Mouse (Mus musculus) hindbrain, postnatal 0 days (tissue): ENCODE results near the gene Ldlrad3. TPM values are rescaled to one million over a fixed set of nuclear protein-coding genes. Genes with fewer than 3 reads are reported as not detected.

ENCODE experiments used
- ATAC-seq: fragments of 200-750 bp; cut with Nextera tagmentation; 2 replicates; pipeline ENCODE4 v1.8.0; 2017; ENCODE audit warnings: mild to moderate bottlenecking, moderate TSS enrichment, moderate library complexity
- DNase-seq: peaks from one replicate; pipeline ENCODE4 v3.0.0-alpha.2; 2015; ENCODE audit warnings: low spot score
- H3K27ac ChIP-seq: fragments of 300-500 bp; sonication (generic); 2 replicates; pipeline ENCODE4 v1.5.1; 2014; ENCODE audit warnings: mild to moderate bottlenecking
- H3K27me3 ChIP-seq: fragments of 300-500 bp; sonication (generic); 2 replicates; pipeline ENCODE4 v1.6.1; 2014; ENCODE audit warnings: low read length, mixed read lengths; ENCODE audit not compliant: insufficient read depth
- H3K36me3 ChIP-seq: fragments of 300-500 bp; sonication (generic); 2 replicates; pipeline ENCODE4 v1.6.1; 2014; ENCODE audit warnings: low read length, mixed read lengths; ENCODE audit not compliant: insufficient read depth
- H3K4me1 ChIP-seq: fragments of 300-500 bp; sonication (generic); 2 replicates; pipeline ENCODE4 v1.6.1; 2014; ENCODE audit warnings: antibody characterized with exemption, low read length, mixed read lengths; ENCODE audit not compliant: insufficient read depth
- H3K4me2 ChIP-seq: fragments of 300-500 bp; sonication (generic); 2 replicates; pipeline ENCODE4 v1.6.1; 2014; ENCODE audit warnings: low read depth, mild to moderate bottlenecking, low read length, moderate library complexity, mixed read lengths
- H3K4me3 ChIP-seq: fragments of 300-500 bp; sonication (generic); 2 replicates; pipeline ENCODE4 v1.5.1; 2014; ENCODE audit warnings: low read length
- H3K9ac ChIP-seq: fragments of 300-500 bp; sonication (generic); replicated peaks from 2 replicates; pipeline ENCODE4 v1.6.1; 2014; ENCODE audit warnings: mild to moderate bottlenecking, low read length, moderate library complexity, mixed read lengths
- H3K9me3 ChIP-seq: fragments of 300-500 bp; sonication (generic); 2 replicates; pipeline ENCODE4 v1.6.1; 2016; ENCODE audit warnings: low read length, mixed read lengths
- CTCF ChIP-seq: IDR thresholded peaks from 2 replicates; pipeline ENCODE4 v1.5.1; 2016; ENCODE audit warnings: antibody characterized with exemption, control low read depth, low read depth
- WGBS: fragments of 180-500 bp; shearing (Covaris S2); extraction: QIAGEN DNeasy Blood & Tissue Kit; methylation state at CpG from one replicate; pipeline ENCODE4 v1.1.7; 2014; 5-methylcytosine and 5-hydroxymethylcytosine counted together
- polyA plus RNA-seq: library from polyadenylated mRNA; unstranded; fragments of >200 nt; fragmentation: Nextera tagmentation; extraction: Ambion mirVana; gene quantifications from 2 replicates; pipeline ENCODE4 v1.2.1, GENCODE M21; 2015
- total RNA-seq: library from RNA; depleted of rRNA; stranded (reverse); fragments of >200 nt; gene quantifications from 2 replicates; pipeline ENCODE4 v1.2.3, GENCODE M21; 2014

Ldlrad3 gene
- total and polyA plus RNA-seq, 2 experiments from 2014 or later: 21.6 to 32.4 TPM

GRCm38 (mm10) chr2:102061921-102062320, 124.3 kb downstream of the Ldlrad3 start:
- Histone ChIP-seq H3K27me3 (no peaks in the 10 kb centered on the region), H3K4me2 (no peak overlapping the region), H3K9me3 (no peaks in the 10 kb centered on the region), H3K4me3 (no peak overlapping the region), H3K27ac (no peak overlapping the region), H3K4me1 (no peaks in the 10 kb centered on the region), H3K9ac (no peak overlapping the region), H3K36me3 (no peaks in the 10 kb centered on the region)
- ATAC-seq: no peak
- no peak for DNase-seq
- WGBS: 71% methylated on average over 8 of the region's 8 CpGs
- no peak for TF ChIP-seq CTCF

GRCm38 (mm10) chr2:102057746-102058145, 128.4 kb downstream of the Ldlrad3 start:
- Histone ChIP-seq H3K36me3 (no peaks in the 10 kb centered on the region), H3K9ac (no peak overlapping the region), H3K4me2 (no peak overlapping the region), H3K9me3 (no peaks in the 10 kb centered on the region), H3K4me3 (no peak overlapping the region), H3K4me1 (peaks cover 6% of the 10 kb centered on the region; the same call in 1 of the 2 replicates), H3K27me3 (no peaks in the 10 kb centered on the region), H3K27ac (no peak overlapping the region; the same call in 1 of the 2 replicates)
- no peak for TF ChIP-seq CTCF
- ATAC-seq (no peak), DNase-seq (no peak)
- 70% methylated on average over 12 of the region's 12 CpGs for WGBS

GRCm38 (mm10) chr2:102057029-102057685, 129.0 kb downstream of the Ldlrad3 start:
- 58% methylated on average over 9 of the region's 9 CpGs for WGBS

GRCm38 (mm10) chr2:102056144-102056543, 130.0 kb downstream of the Ldlrad3 start:
- ATAC-seq (no peak), DNase-seq (no peak)
- no peak for TF ChIP-seq CTCF
- Histone ChIP-seq H3K9me3 (no peaks in the 10 kb centered on the region), H3K4me2 (no peak overlapping the region), H3K4me1 (peaks cover 9% of the 10 kb centered on the region; the same call in 1 of the 2 replicates), H3K4me3 (no peak overlapping the region), H3K36me3 (no peaks in the 10 kb centered on the region), H3K9ac (no peak overlapping the region), H3K27me3 (no peaks in the 10 kb centered on the region), H3K27ac (no peak overlapping the region)
- WGBS: 75% methylated on average over 8 of the region's 8 CpGs

More at GRCm38 (mm10) chr2:102057029-102057685, 129.0 kb downstream of the Ldlrad3 start:
- Histone ChIP-seq H3K27me3 (no peaks in the 10 kb centered on the region), H3K4me3 (no peak overlapping the region), H3K27ac (no peak overlapping the region; the same call in 1 of the 2 replicates), H3K4me2 (no peak overlapping the region), H3K4me1 (peaks cover 6% of the 10 kb centered on the region; the same call in 1 of the 2 replicates), H3K9me3 (no peaks in the 10 kb centered on the region), H3K9ac (no peak overlapping the region), H3K36me3 (no peaks in the 10 kb centered on the region)
- ATAC-seq: 0 out of 2 replicates have a peak, but pooled peaks have one; percentile 8
- no peak for DNase-seq
- no peak for TF ChIP-seq CTCF

GRCm38 (mm10) chr2:102052951-102053660, 133.1 kb downstream of the Ldlrad3 start:
- WGBS: 58% methylated on average over 10 of the region's 10 CpGs

GRCm38 (mm10) chr2:102052353-102052752, 133.8 kb downstream of the Ldlrad3 start:
- no peak overlapping the region for H3K4me2 ChIP-seq
- no peak overlapping the region for H3K27ac ChIP-seq
- peaks cover 14% of the 10 kb centered on the region; the same call in 1 of the 2 replicates for H3K4me1 ChIP-seq
- H3K27me3 ChIP-seq: no peaks in the 10 kb centered on the region
- H3K4me3 ChIP-seq: no peak overlapping the region
- no peak for DNase-seq
- H3K9me3 ChIP-seq: no peaks in the 10 kb centered on the region
- no peaks in the 10 kb centered on the region for H3K36me3 ChIP-seq
- no peak for TF ChIP-seq CTCF
- ATAC-seq: no peak
- 64% methylated on average over 6 of the region's 6 CpGs for WGBS
- no peak overlapping the region for H3K9ac ChIP-seq

More at GRCm38 (mm10) chr2:102052951-102053660, 133.1 kb downstream of the Ldlrad3 start:
- no peak for TF ChIP-seq CTCF
- Histone ChIP-seq H3K9ac (no peak overlapping the region), H3K4me3 (no peak overlapping the region), H3K4me2 (no peak overlapping the region), H3K9me3 (no peaks in the 10 kb centered on the region), H3K4me1 (peaks cover 14% of the 10 kb centered on the region; the same call in 1 of the 2 replicates), H3K27ac (peak overlapping the region; percentile 36; the same call in 1 of the 2 replicates), H3K27me3 (no peaks in the 10 kb centered on the region), H3K36me3 (no peaks in the 10 kb centered on the region)
- DNase-seq (peak; percentile 71), ATAC-seq (peak; percentile 81)
